Mouse (Mus musculus) kidney, postnatal 25 days (tissue): Measurements from ENCODE around the gene Slc5a5.
"Not testable (repeated sequence)": the region's sequence is repeated elsewhere in the genome, so short reads cannot be mapped to it uniquely, and the experiment has no call there.

Source experiments
- DNase-seq, 2 experiments: peaks; one replicate each; pipeline ENCODE4 v3.0.0; 2021; ENCODE audit warnings: mixed read lengths in 2 of 2

Slc5a5 gene

GRCm38 (mm10) chr8:70902211-70902610, 9.7 kb upstream of the Slc5a5 start:
- peak in 1 of 2 experiments; percentile 49 for DNase-seq

GRCm38 (mm10) chr8:70900872-70901387, 8.4 kb upstream of the Slc5a5 start:
- no peak for DNase-seq

- no peak for DNase-seq
Observed at GRCm38 (mm10) chr8:70899226-70899625, 6.7 kb upstream of the Slc5a5 start.

GRCm38 (mm10) chr8:70898661-70899198, 6.2 kb upstream of the Slc5a5 start:
- no peak for DNase-seq

GRCm38 (mm10) chr8:70897681-70898413, 5.3 kb upstream of the Slc5a5 start:
- peak; percentile 85 to 90 for DNase-seq

GRCm38 (mm10) chr8:70897021-70897680, 4.6 kb upstream of the Slc5a5 start, which contains the start of gene Rpl18a:
Gene Rpl18a, minus strand, starts transcription at chr8:70897412.
- DNase-seq, result peak; percentile 97 to 99

GRCm38 (mm10) chr8:70896316-70897020, 3.9 kb upstream of the Slc5a5 start:
- no peak for DNase-seq

- not testable (repeated sequence) for DNase-seq
Observed at GRCm38 (mm10) chr8:70895571-70896259, 3.2 kb upstream of the Slc5a5 start.

- no peak for DNase-seq
Observed at GRCm38 (mm10) chr8:70894771-70895545, 2.4 kb upstream of the Slc5a5 start.

- DNase-seq, result no peak
Observed at GRCm38 (mm10) chr8:70894385-70894720, 1.8 kb upstream of the Slc5a5 start.

GRCm38 (mm10) chr8:70893656-70894384, 1.3 kb upstream of the Slc5a5 start:
- DNase-seq, result peak; percentile 86 to 90

GRCm38 (mm10) chr8:70892896-70893655, 519 bp upstream of the Slc5a5 start:
- DNase-seq, result no peak

- DNase-seq, result peak; percentile 72 to 84
Observed at GRCm38 (mm10) chr8:70891356-70891755, 1.2 kb downstream of the Slc5a5 start.

- DNase-seq, result peak in 1 of 2 experiments; percentile 30
Observed at GRCm38 (mm10) chr8:70890656-70891055, 1.9 kb downstream of the Slc5a5 start.

GRCm38 (mm10) chr8:70887669-70888068, 4.9 kb downstream of the Slc5a5 start:
- no peak for DNase-seq

- no peak for DNase-seq
Observed at GRCm38 (mm10) chr8:70885612-70886011, 6.9 kb downstream of the Slc5a5 start.

- DNase-seq, result no peak
Observed at GRCm38 (mm10) chr8:70884683-70885082, 7.9 kb downstream of the Slc5a5 start.

- no peak for DNase-seq
Observed at GRCm38 (mm10) chr8:70884186-70884585, 8.4 kb downstream of the Slc5a5 start.

- peak in 1 of 2 experiments; percentile 35 for DNase-seq
Observed at GRCm38 (mm10) chr8:70880546-70880945, 12.0 kb downstream of the Slc5a5 start.

- DNase-seq, result peak; percentile 49 to 67
Observed at GRCm38 (mm10) chr8:70880126-70880525, 12.4 kb downstream of the Slc5a5 start.
